Mouse (Mus musculus): ENCODE measurements around the gene Kdm2b. TPM values are rescaled to one million over a fixed set of nuclear protein-coding genes. Genes with fewer than 3 reads are reported as not detected.
A peak's percentile ranks its signal among the peaks of the same experiment; 100 is the strongest.

The Kdm2b gene
- polyA plus RNA-seq, 1 experiment = 30.3 TPM

DNA sequence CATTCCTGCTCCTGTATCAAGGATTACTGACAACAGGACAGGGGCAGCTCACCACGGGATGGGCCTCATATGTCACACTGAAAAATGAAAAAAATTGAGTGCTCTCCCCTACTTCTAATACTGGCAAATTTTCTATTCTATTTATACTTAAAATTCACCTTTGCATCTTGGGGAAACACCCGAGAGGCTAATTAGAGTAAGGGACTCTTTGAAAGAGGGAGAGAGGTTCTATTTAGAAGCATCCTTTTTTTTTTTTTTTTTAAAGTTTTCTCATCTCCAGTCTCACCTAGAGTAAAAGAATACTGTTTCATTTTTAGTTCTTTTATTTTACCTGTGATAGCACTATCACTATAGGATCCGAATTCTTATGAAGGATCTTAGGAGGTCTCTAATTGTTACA is 115.3 kb downstream of the Kdm2b start:
- 83% methylated on average over 3 of the region's 3 CpGs for WGBS
- peaks cover 30% of the 10 kb centered on the region for H3K36me3 ChIP-seq (ENCODE audit: control insufficient read depth, insufficient read depth, low read length)
- no peak for DNase-seq (ENCODE audit: low read depth in 1 of 2, low spot score in 2 of 2)
- H3K4me3 ChIP-seq (ENCODE audit: extremely low read depth, insufficient read depth, insufficient read length) = no peak overlapping the region
- H3K4me1 ChIP-seq (ENCODE audit: control insufficient read depth, insufficient read depth, insufficient read length) = no peaks in the 10 kb centered on the region
- no peak for TF ChIP-seq POLR2A (IDR thresholded peaks at IDR 0.05; ENCODE audit: low read depth, low read length)
- TF ChIP-seq CTCF (IDR thresholded peaks at IDR 0.05; ENCODE audit: extremely low read depth, insufficient read depth, insufficient read length, insufficient replicate concordance) = no peak
- no peaks in the 10 kb centered on the region for H3K27me3 ChIP-seq (ENCODE audit: control insufficient read depth, insufficient read depth, low read length)
- no peak overlapping the region for H3K27ac ChIP-seq (ENCODE audit: insufficient read depth, low read length)

DNA sequence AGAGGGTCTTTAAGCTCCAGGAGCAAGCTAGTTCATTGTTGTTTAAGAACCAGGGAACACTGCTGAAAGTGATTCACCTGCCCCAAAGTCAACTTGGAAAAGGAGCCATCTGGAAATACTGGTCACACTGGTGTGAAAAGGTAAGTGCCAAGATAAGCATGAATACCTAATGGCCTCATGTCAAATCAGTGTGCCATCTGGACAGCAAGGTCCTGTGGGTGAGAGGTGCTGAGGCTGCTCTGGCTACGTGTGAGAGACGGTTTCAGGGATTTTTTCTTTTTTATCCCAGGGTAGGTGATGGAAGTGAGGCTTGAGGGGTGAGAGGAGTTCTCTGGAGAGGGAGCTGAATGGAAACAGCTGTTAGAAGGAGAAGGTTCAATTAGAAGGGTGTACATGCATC is 116.0 kb downstream of the Kdm2b start:
- Histone ChIP-seq H3K4me3 (ENCODE audit: extremely low read depth, insufficient read depth, insufficient read length) (no peak overlapping the region), H3K36me3 (ENCODE audit: control insufficient read depth, insufficient read depth, low read length) (peaks cover 28% of the 10 kb centered on the region), H3K27me3 (ENCODE audit: control insufficient read depth, insufficient read depth, low read length) (no peaks in the 10 kb centered on the region), H3K27ac (ENCODE audit: insufficient read depth, low read length) (no peak overlapping the region), H3K4me1 (ENCODE audit: control insufficient read depth, insufficient read depth, insufficient read length) (no peaks in the 10 kb centered on the region)
- TF ChIP-seq POLR2A (IDR thresholded peaks at IDR 0.05; ENCODE audit: low read depth, low read length) (no peak), CTCF (IDR thresholded peaks at IDR 0.05; ENCODE audit: extremely low read depth, insufficient read depth, insufficient read length, insufficient replicate concordance) (no peak)
- 86% methylated on average over 2 of the region's 2 CpGs for WGBS
- DNase-seq (ENCODE audit: low read depth in 1 of 2, low spot score in 2 of 2) = no peak

DNA sequence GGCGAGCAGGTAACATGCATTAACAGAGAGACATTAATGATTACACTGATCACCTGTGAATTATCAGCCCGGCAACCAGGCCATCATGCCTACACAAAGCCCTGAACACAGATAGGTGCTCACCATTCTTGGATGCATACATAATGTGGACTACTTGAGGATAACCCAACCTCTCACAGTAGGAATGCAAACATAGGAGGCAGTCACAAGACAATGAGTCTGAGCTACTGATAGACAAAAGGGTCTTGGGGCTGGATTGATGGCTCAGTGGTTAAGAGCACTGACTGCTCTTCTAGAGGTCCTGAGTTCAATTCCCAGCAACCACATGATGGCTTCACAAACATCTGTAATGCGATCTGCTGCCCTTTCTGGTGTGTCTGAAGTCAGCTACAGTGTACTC is 117.0 kb downstream of the Kdm2b start:
- TF ChIP-seq CTCF (IDR thresholded peaks at IDR 0.05; ENCODE audit: extremely low read depth, insufficient read depth, insufficient read length, insufficient replicate concordance) (no peak), POLR2A (IDR thresholded peaks at IDR 0.05; ENCODE audit: low read depth, low read length) (no peak)
- Histone ChIP-seq H3K4me1 (ENCODE audit: control insufficient read depth, insufficient read depth, insufficient read length) (no peaks in the 10 kb centered on the region), H3K36me3 (ENCODE audit: control insufficient read depth, insufficient read depth, low read length) (peaks cover 28% of the 10 kb centered on the region), H3K27me3 (ENCODE audit: control insufficient read depth, insufficient read depth, low read length) (no peaks in the 10 kb centered on the region), H3K27ac (ENCODE audit: insufficient read depth, low read length) (no peak overlapping the region), H3K4me3 (ENCODE audit: extremely low read depth, insufficient read depth, insufficient read length) (no peak overlapping the region)
- WGBS = 93% methylated on average over 3 of the region's 3 CpGs
- no peak for DNase-seq (ENCODE audit: low read depth in 1 of 2, low spot score in 2 of 2)

GRCm38 (mm10) chr5:122863053-122863452 is 126.6 kb downstream of the Kdm2b start:
- no peak overlapping the region for H3K27ac ChIP-seq (ENCODE audit: insufficient read depth, low read length)
- H3K4me1 ChIP-seq (ENCODE audit: control insufficient read depth, insufficient read depth, insufficient read length) = no peaks in the 10 kb centered on the region
- H3K27me3 ChIP-seq (ENCODE audit: control insufficient read depth, insufficient read depth, low read length) = no peaks in the 10 kb centered on the region
- TF ChIP-seq POLR2A (IDR thresholded peaks at IDR 0.05; ENCODE audit: low read depth, low read length) = no peak
- TF ChIP-seq CTCF (IDR thresholded peaks at IDR 0.05; ENCODE audit: extremely low read depth, insufficient read depth, insufficient read length, insufficient replicate concordance) = no peak
- no peak overlapping the region for H3K4me3 ChIP-seq (ENCODE audit: extremely low read depth, insufficient read depth, insufficient read length)
- WGBS = 95% methylated on average over 2 of the region's 2 CpGs
- DNase-seq (ENCODE audit: low read depth in 1 of 2, low spot score in 2 of 2) = no peak
- H3K36me3 ChIP-seq (ENCODE audit: control insufficient read depth, insufficient read depth, low read length) = peaks cover 29% of the 10 kb centered on the region

DNA sequence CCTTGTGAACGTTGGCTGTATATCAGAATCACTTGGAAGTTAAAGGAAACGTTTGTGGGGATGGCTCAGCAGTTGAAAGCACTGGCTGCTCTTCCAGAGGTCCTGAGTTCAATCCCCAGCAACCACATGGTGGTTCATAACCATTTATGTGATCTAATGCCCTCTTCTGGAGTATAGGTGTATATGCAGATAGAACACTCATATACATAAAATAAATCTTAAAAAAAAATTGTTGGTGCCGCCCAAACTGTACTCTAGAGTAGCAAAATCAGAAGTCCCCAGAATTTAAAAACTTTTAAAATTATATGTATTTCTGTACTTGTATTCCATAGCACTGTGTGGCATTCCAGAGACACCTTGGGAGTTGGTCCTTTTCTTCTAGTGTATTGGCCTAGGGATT is 133.8 kb downstream of the Kdm2b start:
- no peak for DNase-seq (ENCODE audit: low read depth in 1 of 2, low spot score in 2 of 2)
- Histone ChIP-seq H3K36me3 (ENCODE audit: control insufficient read depth, insufficient read depth, low read length) (no peaks in the 10 kb centered on the region; the same call in 1 of the 2 replicates), H3K4me3 (ENCODE audit: extremely low read depth, insufficient read depth, insufficient read length) (no peak overlapping the region), H3K27me3 (ENCODE audit: control insufficient read depth, insufficient read depth, low read length) (no peaks in the 10 kb centered on the region), H3K27ac (ENCODE audit: insufficient read depth, low read length) (no peak overlapping the region), H3K4me1 (ENCODE audit: control insufficient read depth, insufficient read depth, insufficient read length) (peaks cover 4% of the 10 kb centered on the region; the same call in 1 of the 2 replicates)
- 62% methylated on average over 3 of the region's 3 CpGs for WGBS
- no peak for TF ChIP-seq CTCF (IDR thresholded peaks at IDR 0.05; ENCODE audit: extremely low read depth, insufficient read depth, insufficient read length, insufficient replicate concordance)
- no peak for TF ChIP-seq POLR2A (IDR thresholded peaks at IDR 0.05; ENCODE audit: low read depth, low read length)

GRCm38 (mm10) chr5:122852611-122853010 is 137.0 kb downstream of the Kdm2b start:
- H3K27ac ChIP-seq (ENCODE audit: insufficient read depth, low read length) = no peak overlapping the region
- H3K27me3 ChIP-seq (ENCODE audit: control insufficient read depth, insufficient read depth, low read length) = no peaks in the 10 kb centered on the region
- no peaks in the 10 kb centered on the region for H3K36me3 ChIP-seq (ENCODE audit: control insufficient read depth, insufficient read depth, low read length)
- DNase-seq (ENCODE audit: low read depth in 1 of 2, low spot score in 2 of 2) = no peak
- H3K4me3 ChIP-seq (ENCODE audit: extremely low read depth, insufficient read depth, insufficient read length) = no peak overlapping the region
- no peak for TF ChIP-seq POLR2A (IDR thresholded peaks at IDR 0.05; ENCODE audit: low read depth, low read length)
- WGBS = 92% methylated on average over 2 of the region's 2 CpGs
- peaks cover 4% of the 10 kb centered on the region; the same call in 1 of the 2 replicates for H3K4me1 ChIP-seq (ENCODE audit: control insufficient read depth, insufficient read depth, insufficient read length)

DNA sequence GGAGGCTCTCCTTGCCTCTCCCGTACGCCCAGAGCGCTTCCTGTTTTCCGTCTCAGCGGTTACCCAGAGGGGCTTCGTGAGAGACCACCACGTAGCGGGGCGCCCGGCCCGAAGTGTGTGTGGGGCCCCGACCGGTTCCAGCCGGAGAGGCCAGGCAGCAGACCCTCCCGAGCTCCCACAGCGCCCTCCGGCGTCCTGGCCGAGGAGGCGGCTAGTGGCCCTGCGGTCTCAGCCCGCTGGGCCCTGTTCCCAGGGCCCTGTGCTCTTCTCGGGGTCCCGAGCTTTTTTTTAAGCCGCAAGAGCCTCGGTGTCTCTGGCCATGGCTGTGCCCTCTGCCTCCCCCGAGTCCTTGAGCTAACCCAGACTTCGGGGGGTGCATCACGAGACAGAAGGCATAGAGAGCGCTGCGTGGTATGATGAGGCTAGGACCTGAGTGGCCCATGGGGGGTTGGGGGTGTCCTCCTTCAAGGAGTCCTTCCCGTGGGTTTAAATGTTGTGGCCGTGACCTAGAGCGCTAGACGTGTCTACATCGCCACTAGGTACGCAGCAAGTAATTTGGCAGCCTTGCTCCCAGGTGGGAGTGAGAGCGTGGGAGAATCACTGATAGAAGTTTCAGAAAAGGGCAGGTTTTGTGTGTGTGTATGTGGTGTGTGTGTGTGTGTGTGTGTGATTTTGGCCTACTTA is 139.2 kb downstream of the Kdm2b start:
- peaks cover 4% of the 10 kb centered on the region; the same call in 1 of the 2 replicates for H3K4me1 ChIP-seq (ENCODE audit: control insufficient read depth, insufficient read depth, insufficient read length)
- TF ChIP-seq CTCF (IDR thresholded peaks at IDR 0.05; ENCODE audit: extremely low read depth, insufficient read depth, insufficient read length, insufficient replicate concordance) = 0 out of 2 replicates have a peak, but pooled peaks have one; percentile 21
- TF ChIP-seq POLR2A (IDR thresholded peaks at IDR 0.05; ENCODE audit: low read depth, low read length) = no peak
- DNase-seq (ENCODE audit: low read depth in 1 of 2, low spot score in 2 of 2) = no peak
- peak overlapping the region; percentile 95 for H3K4me3 ChIP-seq (ENCODE audit: extremely low read depth, insufficient read depth, insufficient read length)
- no peaks in the 10 kb centered on the region for H3K27me3 ChIP-seq (ENCODE audit: control insufficient read depth, insufficient read depth, low read length)
- H3K36me3 ChIP-seq (ENCODE audit: control insufficient read depth, insufficient read depth, low read length) = no peaks in the 10 kb centered on the region
- H3K27ac ChIP-seq (ENCODE audit: insufficient read depth, low read length) = peak overlapping the region; percentile 95
- WGBS = 1% methylated on average over 38 of the region's 38 CpGs

Data from spleen, adult 2 months (tissue).